Mouse (Mus musculus): ENCODE results near the gene Ppil3.

- no peak for TF ChIP-seq CTCF (conservative IDR thresholded peaks at IDR 0.05; ENCODE audit: low read length)
- TF ChIP-seq POU5F1 (IDR thresholded peaks at IDR 0.05; ENCODE audit: borderline replicate concordance, low read length), result no peak
These were observed 30.4 kb upstream of the Ppil3 start for GRCm38 (mm10) chr1:58475662-58476061.
